Mouse (Mus musculus) forebrain, embryonic 15.5 days (tissue): Measurements from ENCODE around the gene Hilpda. TPM values are rescaled to one million over a fixed set of nuclear protein-coding genes. Genes with fewer than 3 reads are reported as not detected.

Experiments used
- ATAC-seq: fragments of 200-750 bp; cut with Nextera tagmentation; replicated peaks from 2 replicates; pipeline ENCODE4 v1.8.0; 2017; ENCODE audit warnings: mild to moderate bottlenecking, moderate TSS enrichment, moderate library complexity
- H3K27ac ChIP-seq: fragments of 300-500 bp; sonication (generic); replicated peaks from 2 replicates; pipeline ENCODE4 v1.5.1; 2015; ENCODE audit warnings: mild to moderate bottlenecking, inconsistent platforms
- H3K27me3 ChIP-seq: fragments of 300-500 bp; sonication (generic); 2 replicates; pipeline ENCODE4 v1.6.1; 2015; ENCODE audit warnings: inconsistent platforms
- H3K36me3 ChIP-seq: fragments of 300-500 bp; sonication (generic); 2 replicates; pipeline ENCODE4 v1.6.1; 2015; ENCODE audit warnings: mild to moderate bottlenecking, inconsistent platforms
- H3K4me1 ChIP-seq: fragments of 300-500 bp; sonication (generic); 2 replicates; pipeline ENCODE4 v1.6.1; 2015; ENCODE audit warnings: inconsistent platforms
- H3K4me2 ChIP-seq: fragments of 300-500 bp; sonication (generic); replicated peaks from 2 replicates; pipeline ENCODE4 v1.6.1; 2015; ENCODE audit warnings: mild to moderate bottlenecking, inconsistent platforms
- H3K4me3 ChIP-seq: fragments of 300-500 bp; sonication (generic); 2 replicates; pipeline ENCODE4 v1.5.1; 2015; ENCODE audit warnings: mild to moderate bottlenecking, inconsistent platforms
- H3K9ac ChIP-seq: fragments of 300-500 bp; sonication (generic); replicated peaks from 2 replicates; pipeline ENCODE4 v1.6.1; 2015; ENCODE audit warnings: mild to moderate bottlenecking, inconsistent platforms
- H3K9me3 ChIP-seq: fragments of 300-500 bp; sonication (generic); 2 replicates; pipeline ENCODE4 v1.6.1; 2016; ENCODE audit warnings: inconsistent platforms
- whole genome bisulfite sequencing: fragments of 180-500 bp; shearing (Covaris S2); methylation state at CpG from one replicate; pipeline ENCODE4 v1.1.7; 2015; ENCODE audit warnings: mixed read lengths; 5-methylcytosine and 5-hydroxymethylcytosine counted together
- polyA plus RNA-seq: library from polyadenylated mRNA; unstranded; fragments of >200 nt; fragmentation: Nextera tagmentation; extraction: Ambion mirVana; gene quantifications from 2 replicates; pipeline ENCODE4 v1.2.1, GENCODE M21; 2015

The Hilpda gene
- polyA plus RNA-seq, 1 experiment from 2014 or later, result 46.1 TPM

DNA sequence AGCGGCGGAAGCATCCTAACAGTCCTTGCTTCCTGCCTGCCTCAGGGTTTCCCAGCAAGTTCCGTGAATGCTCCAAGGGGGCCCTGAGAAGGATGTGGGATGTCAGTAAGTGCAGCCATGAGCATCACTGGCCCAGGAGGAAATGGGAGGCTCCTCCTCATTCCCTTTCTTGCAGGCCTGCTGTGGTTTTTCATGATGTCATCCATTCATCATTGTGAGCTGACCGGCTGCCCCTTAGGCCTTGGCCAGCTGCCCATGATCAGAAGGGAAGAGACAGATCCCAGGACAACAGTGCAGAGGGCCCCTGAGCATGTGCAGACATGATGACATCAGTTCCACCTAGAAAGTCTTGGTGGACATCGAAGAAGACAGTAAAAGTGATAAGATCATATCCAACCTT, 46.6 kb downstream of the Hilpda start, which contains the start of gene Fam71f1:
Gene Fam71f1 (plus strand): TSS at position 262 of the 400 bp plus-strand sequence.
- Histone ChIP-seq H3K4me2 (no peak within 1 kb of the TSS), H3K4me3 (no peak within 1 kb of the TSS), H3K4me1 (no peaks in the 10 kb centered on the region), H3K9me3 (no peaks in the 10 kb centered on the region), H3K9ac (no peak within 1 kb of the TSS), H3K27ac (no peak within 1 kb of the TSS), H3K27me3 (no peaks in the 10 kb centered on the region), H3K36me3 (no peaks in the 10 kb centered on the region)
- ATAC-seq, result no peak
- WGBS, result 73% methylated on average over 5 of the region's 5 CpGs

DNA sequence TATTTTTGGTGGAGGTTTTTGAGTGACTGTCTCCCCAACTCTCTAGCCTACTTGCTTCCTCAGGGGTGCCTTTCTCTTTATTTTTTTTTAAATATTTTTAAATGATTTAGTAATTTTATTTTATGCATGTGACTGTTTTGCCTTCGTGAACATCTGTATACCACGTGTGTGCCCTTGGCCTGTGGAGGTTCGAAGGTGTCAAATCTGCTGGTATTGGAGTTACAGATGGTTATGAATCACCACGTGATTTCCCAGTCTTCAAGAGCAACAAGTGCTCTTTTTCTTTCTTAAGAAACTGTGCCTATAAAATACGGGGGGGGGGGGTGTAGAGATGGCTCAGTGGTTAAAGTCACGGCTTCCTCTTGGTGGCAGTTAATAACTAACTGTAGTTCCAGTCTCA, 49.3 kb downstream of the Hilpda start:
- Histone ChIP-seq H3K4me1 (no peaks in the 10 kb centered on the region), H3K9ac (no peak overlapping the region), H3K4me2 (no peak overlapping the region), H3K4me3 (no peak overlapping the region), H3K9me3 (no peaks in the 10 kb centered on the region), H3K27me3 (no peaks in the 10 kb centered on the region), H3K36me3 (no peaks in the 10 kb centered on the region), H3K27ac (no peak overlapping the region)
- 85% methylated on average over 6 of the region's 6 CpGs for WGBS
- ATAC-seq, result no peak

DNA sequence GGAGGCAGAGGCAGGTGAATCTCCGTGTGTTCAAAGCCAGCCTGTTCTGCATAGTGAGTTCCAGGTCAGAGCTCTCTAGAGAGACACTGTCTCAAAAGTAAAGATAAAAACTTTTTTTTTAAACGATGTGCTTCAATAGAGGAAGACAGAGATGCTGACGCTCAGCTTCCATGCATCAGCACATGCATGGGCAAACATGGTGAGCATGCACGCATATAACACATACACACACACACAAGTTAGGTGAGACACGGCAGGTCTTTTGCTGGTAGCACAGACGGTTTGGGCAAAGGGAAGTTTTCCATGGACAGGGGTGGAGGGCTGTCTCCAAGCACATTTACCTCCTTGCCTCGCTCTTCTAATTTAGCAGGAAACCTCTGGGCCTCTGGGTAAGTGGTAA, 49.9 kb downstream of the Hilpda start:
- Histone ChIP-seq H3K4me1 (no peaks in the 10 kb centered on the region), H3K4me2 (no peak overlapping the region), H3K4me3 (no peak overlapping the region), H3K27me3 (no peaks in the 10 kb centered on the region), H3K36me3 (no peaks in the 10 kb centered on the region), H3K27ac (no peak overlapping the region), H3K9me3 (no peaks in the 10 kb centered on the region), H3K9ac (no peak overlapping the region)
- ATAC-seq, result no peak
- WGBS, result 91% methylated on average over 7 of the region's 7 CpGs

DNA sequence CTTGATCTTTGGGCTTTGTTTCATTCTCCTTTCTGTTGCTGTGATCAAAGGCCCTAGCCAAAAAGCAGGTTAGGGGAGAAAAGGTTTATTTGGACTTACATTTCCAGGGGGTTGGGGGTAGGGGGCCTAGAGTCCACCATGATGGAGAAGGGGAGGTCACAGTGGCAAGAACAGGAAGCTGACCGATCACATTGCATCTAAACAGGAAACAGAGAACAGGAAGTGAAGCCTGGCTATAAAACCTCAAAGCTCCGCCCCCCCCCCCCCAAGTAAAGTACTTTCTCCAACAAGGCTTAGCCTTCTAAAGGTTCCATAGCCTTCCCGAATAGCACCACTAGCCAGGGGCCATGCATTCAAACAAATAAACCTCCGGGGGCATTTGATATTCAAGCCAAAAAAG, 50.4 kb downstream of the Hilpda start:
- Histone ChIP-seq H3K4me1 (no peaks in the 10 kb centered on the region), H3K27ac (no peak overlapping the region), H3K9ac (no peak overlapping the region), H3K4me3 (no peak overlapping the region), H3K4me2 (no peak overlapping the region), H3K9me3 (no peaks in the 10 kb centered on the region), H3K36me3 (no peaks in the 10 kb centered on the region), H3K27me3 (no peaks in the 10 kb centered on the region)
- 87% methylated on average over 4 of the region's 4 CpGs for WGBS
- no peak for ATAC-seq

Other genes with a start within 250 kb of the Hilpda start
- not detected in 2 replicates for gene Lep, start 212.3 kb upstream of the Hilpda start, polyA plus RNA-seq
- gene Rbm28, start 107.5 kb upstream of the Hilpda start, polyA plus RNA-seq, result 41.4 and 41.6 TPM in 2 replicates
- gene Prrt4, start 92.9 kb upstream of the Hilpda start, polyA plus RNA-seq, result 4.5 and 4.7 TPM in 2 replicates
- 54.5 and 57.3 TPM in 2 replicates for gene Impdh1, start 56.1 kb upstream of the Hilpda start, polyA plus RNA-seq
- 0.56 and 0.60 TPM in 2 replicates for gene Fam71f2, start 7.1 kb downstream of the Hilpda start, polyA plus RNA-seq
- not detected in 2 replicates for gene Fam71f1, start 46.7 kb downstream of the Hilpda start, polyA plus RNA-seq
- 162 and 170 TPM in 2 replicates for gene Calu, start 75.6 kb downstream of the Hilpda start, polyA plus RNA-seq
- gene Opn1sw, start 116.0 kb downstream of the Hilpda start, polyA plus RNA-seq, result 0.37 and 0.50 TPM in 2 replicates
- 42.2 and 42.8 TPM in 2 replicates for gene Ccdc136, start 123.8 kb downstream of the Hilpda start, polyA plus RNA-seq
- 1.9 and 2.0 TPM in 2 replicates for gene Flnc, start 160.8 kb downstream of the Hilpda start, polyA plus RNA-seq
- gene Atp6v1f, start 195.2 kb downstream of the Hilpda start, polyA plus RNA-seq, result 327 TPM in 2 replicates
- 0.29 TPM in 1 of 2 replicates, not detected in the other for gene Atp6v1fnb, start 198.9 kb downstream of the Hilpda start, polyA plus RNA-seq
- 9.6 and 13.3 TPM in 2 replicates for gene Kcp, start 235.5 kb downstream of the Hilpda start, polyA plus RNA-seq